Mouse (Mus musculus) hindbrain, embryonic 15.5 days (tissue): ENCODE measurements around the gene Aldh4a1. TPM values are rescaled to one million over a fixed set of nuclear protein-coding genes. Genes with fewer than 3 reads are reported as not detected.

Experiments used
- ATAC-seq: fragments of 200-750 bp; cut with Nextera tagmentation; 2 replicates; pipeline ENCODE4 v1.8.0; 2017; ENCODE audit warnings: low read depth, moderate number of reproducible peaks, moderate TSS enrichment; ENCODE audit not compliant: low FRiP score
- H3K27ac ChIP-seq: fragments of 300-500 bp; sonication (generic); replicated peaks from 2 replicates; pipeline ENCODE4 v1.5.1; 2015; ENCODE audit warnings: mild to moderate bottlenecking, inconsistent platforms
- H3K27me3 ChIP-seq: fragments of 300-500 bp; sonication (generic); 2 replicates; pipeline ENCODE4 v1.6.1; 2015; ENCODE audit warnings: control low read depth, inconsistent platforms
- H3K36me3 ChIP-seq: fragments of 300-500 bp; sonication (generic); 2 replicates; pipeline ENCODE4 v1.6.1; 2015; ENCODE audit warnings: control low read depth, inconsistent platforms
- H3K4me1 ChIP-seq: fragments of 300-500 bp; sonication (generic); replicated peaks from 2 replicates; pipeline ENCODE4 v1.6.1; 2015; ENCODE audit warnings: control low read depth, inconsistent platforms
- H3K4me2 ChIP-seq: fragments of 300-500 bp; sonication (generic); 2 replicates; pipeline ENCODE4 v1.6.1; 2015; ENCODE audit warnings: moderate library complexity, mild to moderate bottlenecking, inconsistent platforms
- H3K4me3 ChIP-seq: fragments of 300-500 bp; sonication (generic); 2 replicates; pipeline ENCODE4 v1.5.1; 2015; ENCODE audit warnings: mild to moderate bottlenecking, inconsistent platforms
- H3K9ac ChIP-seq: fragments of 300-500 bp; sonication (generic); 2 replicates; pipeline ENCODE4 v1.6.1; 2015; ENCODE audit warnings: inconsistent platforms
- H3K9me3 ChIP-seq: fragments of 300-500 bp; sonication (generic); 2 replicates; pipeline ENCODE4 v1.6.1; 2016; ENCODE audit warnings: control low read depth, inconsistent platforms
- WGBS: fragments of 180-500 bp; shearing (Covaris S2); methylation state at CpG from one replicate; pipeline ENCODE4 v1.1.7; 2015; 5-methylcytosine and 5-hydroxymethylcytosine counted together
- microRNA-seq: library from miRNA; unstranded; fragments of <30 nt; microRNA quantifications from one replicate; pipeline ENCODE4, GENCODE M21; 2016
- polyA plus RNA-seq: library from polyadenylated mRNA; unstranded; fragments of >200 nt; fragmentation: Nextera tagmentation; extraction: Ambion mirVana; gene quantifications from 2 replicates; pipeline ENCODE4 v1.2.1, GENCODE M21; 2015

The Aldh4a1 gene
- polyA plus RNA-seq, 1 experiment from 2014 or later = 27.5 TPM

- H3K4me1 ChIP-seq = 0 out of 2 replicates have a peak, but pooled peaks cover 3% of the 10 kb centered on the region
- peaks cover 5% of the 10 kb centered on the region; the same call in 1 of the 2 replicates for H3K27me3 ChIP-seq
- H3K36me3 ChIP-seq = no peaks in the 10 kb centered on the region
- no peak overlapping the region for H3K4me3 ChIP-seq
- no peak overlapping the region for H3K27ac ChIP-seq
- ATAC-seq = no peak
- no peaks in the 10 kb centered on the region for H3K9me3 ChIP-seq
- WGBS = 36% methylated on average over 5 of the region's 5 CpGs
- no peak overlapping the region for H3K9ac ChIP-seq
- H3K4me2 ChIP-seq = no peak overlapping the region
Measured at GRCm38 (mm10) chr4:139693315-139693714, 70.6 kb downstream of the Aldh4a1 start.

DNA sequence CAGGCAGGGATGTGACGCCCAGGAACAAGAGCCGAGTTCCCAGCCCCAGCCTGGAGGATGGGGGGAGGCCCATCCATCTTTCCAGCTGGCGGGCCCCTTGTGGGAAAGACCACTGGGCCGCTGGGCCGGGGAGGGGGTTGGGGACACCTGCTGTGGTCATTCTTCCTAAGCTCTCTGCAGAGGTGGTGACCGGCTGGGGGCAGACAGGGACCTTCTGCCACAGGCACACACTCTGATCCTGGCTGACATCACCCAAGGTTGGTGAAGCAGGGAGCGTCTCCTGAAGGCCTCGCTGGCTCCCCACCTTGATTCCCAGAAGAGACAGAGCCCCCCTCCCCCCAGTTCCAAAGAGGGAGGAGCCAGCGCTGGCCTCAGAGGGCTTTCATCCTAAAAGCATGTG, 75.1 kb downstream of the Aldh4a1 start:
- 0 out of 2 replicates have a peak, but pooled peaks cover 3% of the 10 kb centered on the region for H3K4me1 ChIP-seq
- WGBS = 9% methylated on average over 9 of the region's 9 CpGs
- no peak overlapping the region for H3K27ac ChIP-seq
- ATAC-seq = no peak
- H3K4me3 ChIP-seq = no peak overlapping the region
- H3K36me3 ChIP-seq = no peaks in the 10 kb centered on the region
- H3K27me3 ChIP-seq = peaks cover 5% of the 10 kb centered on the region; the same call in 1 of the 2 replicates
- no peak overlapping the region for H3K4me2 ChIP-seq
- H3K9ac ChIP-seq = no peak overlapping the region
- no peaks in the 10 kb centered on the region for H3K9me3 ChIP-seq

DNA sequence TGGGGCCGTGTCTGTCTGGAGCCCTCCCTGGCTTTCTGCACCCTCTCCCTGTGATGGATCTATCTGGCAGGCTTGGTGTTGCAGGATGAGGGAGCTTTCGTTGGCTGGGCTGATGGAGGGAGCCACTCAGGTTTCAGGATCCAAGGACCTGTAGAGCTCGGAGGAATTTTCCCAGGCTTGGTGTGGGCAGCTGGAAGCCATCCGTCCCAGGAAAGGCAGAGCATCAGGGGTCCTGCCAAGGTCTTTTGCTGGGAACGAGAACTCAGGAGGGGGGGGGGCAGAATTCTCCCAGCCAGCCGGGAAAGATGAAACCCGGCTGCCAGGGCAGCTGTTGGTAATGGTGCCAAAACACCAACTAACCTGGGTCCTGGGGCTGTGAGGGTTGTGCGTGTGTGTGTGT, 75.9 kb downstream of the Aldh4a1 start:
- no peaks in the 10 kb centered on the region for H3K36me3 ChIP-seq
- WGBS = 58% methylated on average over 8 of the region's 8 CpGs
- no peak overlapping the region for H3K27ac ChIP-seq
- H3K4me3 ChIP-seq = no peak overlapping the region
- ATAC-seq = no peak
- peaks cover 5% of the 10 kb centered on the region; the same call in 1 of the 2 replicates for H3K27me3 ChIP-seq
- no peak overlapping the region for H3K9ac ChIP-seq
- H3K9me3 ChIP-seq = no peaks in the 10 kb centered on the region
- H3K4me2 ChIP-seq = no peak overlapping the region
- 0 out of 2 replicates have a peak, but pooled peaks cover 3% of the 10 kb centered on the region for H3K4me1 ChIP-seq

Small RNAs within 50 kb of the gene (microRNA-seq; reads per million reads assigned to microRNA genes)
- gene Gm25571 = not detected
- gene Mir7020 = 0.65 reads per million

Other genes with a start within 250 kb of the Aldh4a1 start
- 4.3 and 5.1 TPM in 2 replicates for gene Iffo2, start 92.3 kb upstream of the Aldh4a1 start, polyA plus RNA-seq
- not detected in 2 replicates for gene Gm21969, start 19.7 kb upstream of the Aldh4a1 start, polyA plus RNA-seq
- gene Tas1r2, start 30.7 kb downstream of the Aldh4a1 start, polyA plus RNA-seq = not detected in 2 replicates
- gene Pax7, start 210.7 kb downstream of the Aldh4a1 start, polyA plus RNA-seq = 0.39 and 1.1 TPM in 2 replicates